Mouse (Mus musculus) hindbrain, embryonic 15.5 days (tissue): ENCODE measurements around the gene Zfp965. TPM values are rescaled to one million over a fixed set of nuclear protein-coding genes. Genes with fewer than 3 reads are reported as not detected.
"Not testable (repeated sequence)": the region's sequence is repeated elsewhere in the genome, so short reads cannot be mapped to it uniquely, and the experiment has no call there.

Source experiments
- ATAC-seq: fragments of 200-750 bp; cut with Nextera tagmentation; 2 replicates; pipeline ENCODE4 v1.8.0; 2017; ENCODE audit warnings: low read depth, moderate number of reproducible peaks, moderate TSS enrichment; ENCODE audit not compliant: low FRiP score
- H3K27ac ChIP-seq: fragments of 300-500 bp; sonication (generic); replicated peaks from 2 replicates; pipeline ENCODE4 v1.5.1; 2015; ENCODE audit warnings: mild to moderate bottlenecking, inconsistent platforms
- H3K27me3 ChIP-seq: fragments of 300-500 bp; sonication (generic); 2 replicates; pipeline ENCODE4 v1.6.1; 2015; ENCODE audit warnings: control low read depth, inconsistent platforms
- H3K36me3 ChIP-seq: fragments of 300-500 bp; sonication (generic); 2 replicates; pipeline ENCODE4 v1.6.1; 2015; ENCODE audit warnings: control low read depth, inconsistent platforms
- H3K4me1 ChIP-seq: fragments of 300-500 bp; sonication (generic); replicated peaks from 2 replicates; pipeline ENCODE4 v1.6.1; 2015; ENCODE audit warnings: control low read depth, inconsistent platforms
- H3K4me2 ChIP-seq: fragments of 300-500 bp; sonication (generic); 2 replicates; pipeline ENCODE4 v1.6.1; 2015; ENCODE audit warnings: moderate library complexity, mild to moderate bottlenecking, inconsistent platforms
- H3K4me3 ChIP-seq: fragments of 300-500 bp; sonication (generic); 2 replicates; pipeline ENCODE4 v1.5.1; 2015; ENCODE audit warnings: mild to moderate bottlenecking, inconsistent platforms
- H3K9ac ChIP-seq: fragments of 300-500 bp; sonication (generic); 2 replicates; pipeline ENCODE4 v1.6.1; 2015; ENCODE audit warnings: inconsistent platforms
- H3K9me3 ChIP-seq: fragments of 300-500 bp; sonication (generic); 2 replicates; pipeline ENCODE4 v1.6.1; 2016; ENCODE audit warnings: control low read depth, inconsistent platforms
- WGBS: fragments of 180-500 bp; shearing (Covaris S2); methylation state at CpG from one replicate; pipeline ENCODE4 v1.1.7; 2015; 5-methylcytosine and 5-hydroxymethylcytosine counted together
- polyA plus RNA-seq: library from polyadenylated mRNA; unstranded; fragments of >200 nt; fragmentation: Nextera tagmentation; extraction: Ambion mirVana; gene quantifications from 2 replicates; pipeline ENCODE4 v1.2.1, GENCODE M21; 2015

Zfp965 gene
- 6.6 and 6.9 TPM in 2 replicates for polyA plus RNA-seq

- not testable (repeated sequence) for H3K36me3 ChIP-seq, H3K9me3 ChIP-seq, H3K9ac ChIP-seq, H3K27ac ChIP-seq, H3K27me3 ChIP-seq, H3K4me2 ChIP-seq, ATAC-seq, H3K4me1 ChIP-seq, H3K4me3 ChIP-seq
- WGBS = no CpG with 5 or more reads among the region's 6 CpGs
Observed at GRCm38 (mm10) chr2:175469685-175470084, at the start of gene Zfp965. Zfp965 (plus strand) TSS chr2:175469985.

GRCm38 (mm10) chr2:175435707-175436106 is 34.1 kb upstream of the Zfp965 start, which contains the start of gene Gm4724:
Gm4724 (minus strand) TSS chr2:175435807.
- no CpG with 5 or more reads among the region's 4 CpGs for WGBS
- not testable (repeated sequence) for ATAC-seq, H3K27me3 ChIP-seq, H3K9me3 ChIP-seq, H3K4me1 ChIP-seq, H3K4me2 ChIP-seq, H3K36me3 ChIP-seq, H3K27ac ChIP-seq, H3K4me3 ChIP-seq, H3K9ac ChIP-seq

Other genes starting within 250 kb of the Zfp965 start
- gene Gm14440, start 194.9 kb upstream of the Zfp965 start, polyA plus RNA-seq = 2.1 and 2.4 TPM in 2 replicates
- 16.8 and 19.4 TPM in 2 replicates for gene Gm4631, start 131.8 kb upstream of the Zfp965 start, polyA plus RNA-seq
- 3.2 and 4.8 TPM in 2 replicates for gene Zfp968, start 97.5 kb upstream of the Zfp965 start, polyA plus RNA-seq
- 24.9 and 28.2 TPM in 2 replicates for gene Gm4724, start 34.2 kb upstream of the Zfp965 start, polyA plus RNA-seq
- gene Gm11007, start 174.0 kb downstream of the Zfp965 start, polyA plus RNA-seq = not detected in 2 replicates
- gene Zfp969, start 233.7 kb downstream of the Zfp965 start, polyA plus RNA-seq = 11.1 and 11.6 TPM in 2 replicates